Mouse (Mus musculus) heart, postnatal 10 days (tissue): ENCODE measurements around the gene AC192777.2. TPM values are rescaled to one million over a fixed set of nuclear protein-coding genes. Genes with fewer than 3 reads are reported as not detected.
"Not testable (repeated sequence)": the region's sequence is repeated elsewhere in the genome, so short reads cannot be mapped to it uniquely, and the experiment has no call there.

Experiments used
- DNase-seq, 2 experiments: peaks; one replicate each; pipeline ENCODE4 v3.0.0; 2021
- intact Hi-C: fragments of 180-260 bp; cut with DNase I; formaldehyde crosslinking; loops from one replicate; pipeline ENCODE4 v1.15.1; 2025
- microRNA-seq, 2 experiments: library from miRNA; unstranded; fragments of <30 nt; microRNA quantifications; one replicate each; pipeline ENCODE4 v1.2.0; 2022
- total RNA-seq, 2 experiments: library from RNA; stranded (reverse); gene quantifications; 2 replicates each; pipeline ENCODE4 v1.2.3; 2021

The AC192777.2 gene
- total RNA-seq: not detected

GRCm38 (mm10) chr17:40095150-40095549, at the start of gene AC192777.2:
TSS of gene AC192777.2 (plus strand) at chr17:40095450.
- DNase-seq, intact Hi-C loops: not testable (repeated sequence)

GRCm38 (mm10) chr17:40116172-40116571, 20.9 kb downstream of the AC192777.2 start:
- DNase-seq, intact Hi-C loops: not testable (repeated sequence)

GRCm38 (mm10) chr17:40116877-40117276, 21.6 kb downstream of the AC192777.2 start:
- DNase-seq, intact Hi-C loops: not testable (repeated sequence)

Small RNAs within 50 kb of the gene (microRNA-seq; reads per million reads assigned to microRNA genes)
- 0 reads per million in 2 experiments for gene Gm26376

Other genes starting within 250 kb of the AC192777.2 start
- not detected for gene Esp38, start 144.9 kb upstream of the AC192777.2 start, total RNA-seq
- not detected for gene Pgk2, start 113.2 kb downstream of the AC192777.2 start, total RNA-seq
- gene Crisp3, start 146.8 kb downstream of the AC192777.2 start, total RNA-seq: not detected
- not detected for gene Crisp1, start 223.8 kb downstream of the AC192777.2 start, total RNA-seq